Mouse (Mus musculus) thymus, adult 2 months (tissue): ENCODE data around the gene Sec22c.

Source experiments
- CTCF ChIP-seq: fragments of 200-500 bp; IDR thresholded peaks from 2 replicates; pipeline ENCODE4 v1.5.1; 2012; ENCODE audit warnings: mild to moderate bottlenecking, control low read depth, low read length, moderate library complexity, borderline replicate concordance; ENCODE audit not compliant: control insufficient read depth, poor library complexity, insufficient read depth; ENCODE audit errors: extremely low read depth
- POLR2A ChIP-seq: fragments of 200-500 bp; IDR thresholded peaks from 2 replicates; pipeline ENCODE4 v1.6.1; 2012; ENCODE audit warnings: mild to moderate bottlenecking, low read length, control low read depth, moderate library complexity; ENCODE audit not compliant: control insufficient read depth, poor library complexity, insufficient read depth; ENCODE audit errors: extremely low read depth

DNA sequence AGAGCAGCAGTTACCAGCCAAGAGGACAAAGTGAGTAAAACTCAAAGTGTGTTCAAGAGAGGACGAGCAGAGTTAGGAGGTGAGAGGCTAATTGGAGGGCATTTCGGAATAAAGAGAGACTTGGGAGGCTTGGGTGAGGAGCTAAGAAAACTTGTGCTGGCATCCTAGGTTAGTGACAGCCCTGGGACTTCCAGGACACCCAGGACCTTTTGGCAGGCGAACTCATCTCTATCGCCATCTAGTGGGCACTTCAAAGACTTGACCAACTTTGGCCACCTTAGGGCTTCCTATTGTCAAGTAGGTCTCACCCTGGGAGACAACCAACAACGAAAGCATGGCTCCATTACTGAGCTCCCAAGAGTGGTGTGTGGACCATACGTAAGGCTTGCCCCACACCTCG is 34.0 kb downstream of the Sec22c start:
- TF ChIP-seq CTCF (peak; percentile 40; the same call in 1 of the 2 replicates), POLR2A (no peak)
